Mouse (Mus musculus) inflammation-experienced regulatory T-cells, adult 6 months (primary cell): ENCODE data around the gene Serpina3g. TPM values are rescaled to one million over a fixed set of nuclear protein-coding genes. Genes with fewer than 3 reads are reported as not detected.

Experiments
- ATAC-seq: one replicate; pipeline ENCODE4 v1.8.0; 2017
- polyA plus RNA-seq, 3 experiments: library from polyadenylated mRNA; unstranded; fragments of 100-300 nt; shearing (Covaris generic); gene quantifications; one replicate each; pipeline ENCODE4 v1.2.1; 2017

Gene Serpina3g
- polyA plus RNA-seq, 3 experiments from 2014 or later: 239 to 411 (median 240) TPM

DNA sequence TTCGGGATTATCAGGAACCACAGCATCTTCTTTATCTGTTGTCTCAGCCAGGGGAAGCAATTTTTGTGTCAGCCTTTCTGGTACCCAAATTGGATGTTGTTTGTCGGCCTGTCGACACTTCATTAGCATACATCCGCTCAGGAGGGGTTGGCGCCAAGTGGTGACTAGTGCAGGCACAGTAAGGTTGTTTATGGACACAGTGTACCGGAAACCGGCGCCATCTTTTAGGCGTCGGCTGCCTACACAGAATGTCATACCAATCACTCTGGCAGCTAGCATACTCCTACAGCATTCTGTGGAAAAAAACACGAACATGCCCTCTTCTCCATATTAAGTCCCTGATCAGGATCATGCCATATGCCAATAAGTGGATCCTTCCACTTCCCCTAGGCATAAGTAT is 47.3 kb downstream of the Serpina3g start:
- ATAC-seq: no peak

GRCm38 (mm10) chr12:104288336-104288735 is 52.3 kb downstream of the Serpina3g start:
- ATAC-seq: no peak

DNA sequence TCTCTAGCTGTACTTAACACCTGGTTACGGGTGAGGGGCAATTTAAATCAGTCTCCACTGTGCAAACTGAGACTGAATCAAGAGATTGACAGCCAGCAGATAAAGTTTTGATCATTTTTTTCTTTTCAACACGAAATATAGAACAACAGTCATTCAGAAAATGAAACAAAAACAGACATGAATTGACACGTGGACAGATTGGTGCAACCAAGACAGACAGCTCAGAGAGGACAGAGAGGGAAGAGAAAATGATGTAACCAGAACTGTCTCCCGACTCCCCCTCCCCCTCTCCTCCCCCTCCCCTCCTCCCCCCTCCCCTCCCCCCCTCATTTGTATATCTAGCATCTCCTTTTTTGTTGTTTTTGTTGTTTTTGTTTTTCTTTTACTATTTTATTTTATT is 53.8 kb downstream of the Serpina3g start:
- ATAC-seq: peak; percentile 43

Other genes starting within 250 kb of the Serpina3g start
- not detected for gene Serpina11, start 246.3 kb upstream of the Serpina3g start, polyA plus RNA-seq
- gene Serpina9, start 222.5 kb upstream of the Serpina3g start, polyA plus RNA-seq: 10 to 100 TPM in 2 of 3 experiments, 1 to 10 TPM in 1; 5.2 to 13.1 (median 10.3) TPM
- gene Serpina12, start 191.8 kb upstream of the Serpina3g start, polyA plus RNA-seq: under 1 TPM in 2 of 3 experiments, not detected in 1; 0.09 to 0.25 TPM
- not detected for gene Serpina5, start 135.1 kb upstream of the Serpina3g start, polyA plus RNA-seq
- not detected for gene Serpina3a, start 123.5 kb upstream of the Serpina3g start, polyA plus RNA-seq
- gene Serpina3b, start 108.2 kb upstream of the Serpina3g start, polyA plus RNA-seq: not detected
- not detected for gene Serpina3c, start 82.4 kb upstream of the Serpina3g start, polyA plus RNA-seq
- gene Serpina3f, start 21.7 kb upstream of the Serpina3g start, polyA plus RNA-seq: 10 to 100 TPM in 2 of 3 experiments, 1 to 10 TPM in 1; 7.8 to 38.7 (median 11.3) TPM
- gene Serpina3i, start 26.9 kb downstream of the Serpina3g start, polyA plus RNA-seq: not detected
- not detected for gene Serpina3j, start 78.3 kb downstream of the Serpina3g start, polyA plus RNA-seq
- not detected for gene Serpina3k, start 102.2 kb downstream of the Serpina3g start, polyA plus RNA-seq
- gene Serpina3m, start 102.2 kb downstream of the Serpina3g start, polyA plus RNA-seq: not detected
- gene Serpina3n, start 170.5 kb downstream of the Serpina3g start, polyA plus RNA-seq: not detected
- not detected for gene Gsc, start 237.1 kb downstream of the Serpina3g start, polyA plus RNA-seq